ENCODE assay signal across 16 mouse cellular contexts in genomic region chr16:84737358-84737757, GRCm38 (mm10). TPM values are rescaled to one million over a fixed set of nuclear protein-coding genes. Genes with fewer than 3 reads are reported as not detected.
DNase-seq lines count a peak whose midpoint lies in the region; ATAC-seq and TF ChIP-seq lines count a peak whose summit lies in the region.
"Had no signal": no experiment of that assay in that cellular context is flagged by ENCODE, and none has a peak within 500 bp of the region (broad histone marks: within the 10 kb centered on the region; RNA-seq: fewer than 3 reads in every experiment).

No protein-coding gene starts in this region.

- H3K27ac ChIP-seq in kidney, adult 2 months (ENCODE audit: insufficient read depth, low read depth, low read length) = no peak overlapping the region
- H3K27ac ChIP-seq: embryonic facial prominence, embryonic 10.5 days; midbrain, embryonic 13.5 days had no signal

- 0 out of 2 replicates have a peak, but pooled peaks have one; percentile 12 for TF ChIP-seq CTCF in kidney, adult 2 months (conservative IDR thresholded peaks at IDR 0.05; ENCODE audit: insufficient read depth, insufficient read length, low read depth, low read length)

- 78% methylated on average over 3 of the region's 3 CpGs for WGBS in kidney, adult 2 months

- ATAC-seq in cerebellum, adult (ENCODE audit: insufficient number of reproducible peaks, low FRiP score, low TSS enrichment) = no peak
- ATAC-seq: intestine, embryonic 16.5 days; midbrain, embryonic 13.5 days had no signal

- TF ChIP-seq POLR2A in kidney, adult 2 months (IDR thresholded peaks at IDR 0.05; ENCODE audit: low read depth, low read length) = no peak

- no peak for DNase-seq in kidney, adult 2 months
- no peak for DNase-seq in kidney, adult 11 months
- DNase-seq in 3T3-L1 (ENCODE audit: low read depth, low spot score) (peak; percentile 28), A20 (ENCODE audit: low read depth, low spot score) (peak; percentile 24)
- peak; percentile 5 for DNase-seq in c-Kit-positive CD71-positive TER-119-negative erythroid progenitor cells, embryonic 14.5 days (ENCODE audit: low read depth)
- DNase-seq in thymus, postnatal 25 days = no peak
- DNase-seq: cerebellum, postnatal 14 days; gastrocnemius, postnatal 36 days; kidney, postnatal 25 days; right cerebral cortex, postnatal 25 days had no signal

- H3K36me3 ChIP-seq in kidney, adult 2 months (ENCODE audit: control insufficient read depth, insufficient read depth, low read length) = no peaks in the 10 kb centered on the region
- H3K36me3 ChIP-seq: heart, embryonic 12.5 days; midbrain, embryonic 13.5 days had no signal

- peaks cover 4% of the 10 kb centered on the region; the same call in 1 of the 2 replicates for H3K4me1 ChIP-seq in kidney, adult 2 months (ENCODE audit: control insufficient read depth, insufficient read depth, low read length)

- H3K4me3 ChIP-seq in kidney, adult 2 months (ENCODE audit: insufficient read depth, low read depth, low read length) = no peak overlapping the region
- H3K4me3 ChIP-seq: embryonic facial prominence, embryonic 10.5 days; erythroblast, embryonic 14.5 days; heart, embryonic 12.5 days; midbrain, embryonic 13.5 days had no signal

- no peaks in the 10 kb centered on the region for H3K27me3 ChIP-seq in kidney, adult 2 months (replicated peaks; ENCODE audit: control insufficient read depth, insufficient read depth, low read length)
- H3K27me3 ChIP-seq: heart, embryonic 12.5 days; midbrain, embryonic 13.5 days had no signal

RNA-seq across cellular contexts. Expression of gene Mrpl39, which starts 1.8 kb away (rescaled TPM):
- 26.6 and 34.1 TPM in 2 replicates for polyA plus RNA-seq in kidney, adult 2 months (2012; rRNA removed)

RNA-seq across cellular contexts. Expression of gene Jam2, which starts 36.6 kb away (rescaled TPM):
- 5.0 and 6.1 TPM in 2 replicates for polyA plus RNA-seq in kidney, adult 2 months (2012; rRNA removed)
- polyA plus RNA-seq: erythroblast, embryonic 14.5 days had no signal

Comparison
In these comparisons a context has a peak if more than half of its experiments do, and no peak if none do; other contexts are left out.
1. DNase-seq: peak in 3T3-L1 (single experiment), A20 (single experiment) and c-Kit-positive CD71-positive TER-119-negative erythroid progenitor cells, embryonic 14.5 days (single experiment); none in kidney, adult 2 months (single experiment), kidney, adult 11 months (single experiment) and thymus, postnatal 25 days (single experiment).